Mouse (Mus musculus) splenic B cell, adult 2 months (primary cell): Measurements from ENCODE around the gene Lamc1.

ENCODE experiments used
- DNase-seq: peaks from one replicate; pipeline ENCODE4 v3.0.0-alpha.2; 2011; ENCODE audit warnings: low read depth, low spot score
- H3K27me3 ChIP-seq: 2 replicates; pipeline ENCODE4 v1.6.1; 2012; ENCODE audit warnings: mild to moderate bottlenecking, low read length, moderate library complexity, mixed read lengths; ENCODE audit not compliant: control insufficient read depth, poor library complexity, insufficient read depth, severe bottlenecking
- H3K36me3 ChIP-seq: 2 replicates; pipeline ENCODE4 v1.6.1; 2012; ENCODE audit warnings: mild to moderate bottlenecking, low read length, moderate library complexity, mixed read lengths; ENCODE audit not compliant: control insufficient read depth, poor library complexity, insufficient read depth, severe bottlenecking

Lamc1 gene

DNA sequence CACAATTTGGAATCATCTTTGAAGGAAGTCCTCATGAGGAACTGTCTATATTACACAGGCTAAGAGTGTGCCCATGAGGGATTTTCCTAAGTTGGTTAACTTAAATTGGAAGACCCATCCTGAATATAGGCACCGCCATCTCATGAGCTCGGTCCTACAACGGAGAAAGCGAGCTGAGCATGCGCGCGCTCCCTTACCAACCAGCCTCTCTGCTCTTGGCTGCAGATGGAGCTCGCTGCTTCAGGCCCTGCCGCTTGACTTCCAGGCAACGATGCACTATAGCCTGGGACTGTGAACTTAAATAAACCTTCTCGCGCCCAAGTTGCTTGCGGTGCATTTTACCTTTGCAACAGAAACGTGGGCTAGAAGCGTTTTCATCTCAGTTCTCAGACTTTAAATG is 61.8 kb downstream of the Lamc1 start:
- DNase-seq: no peak
- no peaks in the 10 kb centered on the region for H3K27me3 ChIP-seq
- no peaks in the 10 kb centered on the region for H3K36me3 ChIP-seq

DNA sequence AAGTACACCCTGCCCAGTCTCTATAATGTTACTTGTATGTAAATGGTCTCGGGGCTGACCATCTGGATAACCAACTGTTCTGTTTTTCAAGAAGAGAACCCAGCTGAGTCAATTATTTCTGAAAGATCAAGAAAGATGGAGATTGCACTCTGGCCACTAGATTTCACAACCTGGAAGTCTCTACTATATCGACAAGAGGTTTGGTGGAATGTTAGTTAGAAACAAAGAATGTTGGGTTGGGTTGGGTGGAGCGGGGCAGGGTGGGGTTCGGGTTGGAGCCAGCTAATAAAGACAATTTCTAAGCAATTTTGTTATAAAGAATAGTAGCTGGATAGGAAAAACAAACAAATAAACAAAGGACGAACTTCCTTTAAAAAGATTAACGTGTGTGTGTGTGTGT is 62.9 kb downstream of the Lamc1 start:
- H3K27me3 ChIP-seq: no peaks in the 10 kb centered on the region
- DNase-seq: no peak
- H3K36me3 ChIP-seq: no peaks in the 10 kb centered on the region

DNA sequence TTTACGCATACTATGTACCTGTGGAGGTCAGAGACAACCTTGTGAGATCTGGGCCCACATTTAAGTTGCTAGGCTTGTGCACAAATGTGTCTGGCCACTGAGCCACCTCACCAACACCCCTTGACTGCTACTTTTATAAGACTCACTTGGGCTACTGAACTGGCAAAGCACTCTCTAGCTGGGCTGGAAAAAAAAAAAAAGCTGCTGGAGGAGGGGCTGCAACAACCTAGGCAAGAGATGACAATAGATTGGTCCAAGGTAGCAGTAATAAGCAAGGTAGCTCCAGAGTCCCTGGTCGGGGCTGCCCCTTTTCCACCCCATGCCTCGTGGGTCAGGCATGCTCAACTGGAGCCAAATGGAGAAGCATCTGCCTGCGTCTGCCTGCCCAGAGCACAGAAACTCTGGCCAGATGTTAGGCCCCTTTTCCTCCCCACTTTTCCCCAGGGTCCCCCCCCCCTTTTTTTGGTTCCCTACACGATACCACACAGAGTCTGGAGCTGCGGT is 63.7 kb downstream of the Lamc1 start:
- no peaks in the 10 kb centered on the region for H3K36me3 ChIP-seq
- peak; percentile 5 for DNase-seq
- no peaks in the 10 kb centered on the region for H3K27me3 ChIP-seq

DNA sequence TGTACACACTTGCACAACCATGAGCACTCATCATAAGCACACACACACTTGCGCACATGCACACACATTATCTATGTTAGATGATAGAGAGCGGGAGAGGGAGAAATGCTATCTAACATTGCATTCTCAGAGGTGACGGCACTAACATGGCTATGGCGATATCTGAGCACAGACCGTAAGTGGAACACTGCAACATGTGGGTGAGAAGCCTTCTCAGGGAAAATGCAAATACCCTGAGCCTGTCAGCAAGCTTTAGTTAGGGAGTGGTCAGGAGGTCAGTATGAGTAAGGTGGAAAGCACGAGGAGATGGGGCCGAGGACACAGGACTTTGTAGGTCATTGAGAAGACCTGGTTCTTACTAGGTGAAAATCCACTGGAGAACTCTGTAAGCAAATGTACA is 64.3 kb downstream of the Lamc1 start:
- no peaks in the 10 kb centered on the region for H3K36me3 ChIP-seq
- no peaks in the 10 kb centered on the region for H3K27me3 ChIP-seq
- no peak for DNase-seq

DNA sequence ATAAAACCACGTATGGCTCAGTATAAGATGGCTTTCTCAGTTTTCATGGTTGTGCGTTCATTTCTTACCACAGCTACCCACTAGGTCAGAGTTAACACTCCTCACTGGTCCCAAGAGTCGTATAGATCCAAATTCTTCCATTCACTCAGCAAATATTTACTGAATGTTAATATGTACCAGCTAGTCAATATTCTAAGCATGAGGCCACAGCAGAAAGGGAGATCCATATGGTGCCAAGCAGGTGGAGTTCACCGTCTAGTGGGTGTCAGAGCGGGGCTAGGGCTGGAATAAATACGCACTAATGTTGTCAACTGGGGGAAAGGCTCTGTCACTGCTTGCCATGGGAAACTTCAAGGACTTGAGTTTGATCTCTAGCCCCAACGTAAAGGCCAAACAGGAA is 64.9 kb downstream of the Lamc1 start:
- H3K27me3 ChIP-seq: no peaks in the 10 kb centered on the region
- no peaks in the 10 kb centered on the region for H3K36me3 ChIP-seq
- no peak for DNase-seq

DNA sequence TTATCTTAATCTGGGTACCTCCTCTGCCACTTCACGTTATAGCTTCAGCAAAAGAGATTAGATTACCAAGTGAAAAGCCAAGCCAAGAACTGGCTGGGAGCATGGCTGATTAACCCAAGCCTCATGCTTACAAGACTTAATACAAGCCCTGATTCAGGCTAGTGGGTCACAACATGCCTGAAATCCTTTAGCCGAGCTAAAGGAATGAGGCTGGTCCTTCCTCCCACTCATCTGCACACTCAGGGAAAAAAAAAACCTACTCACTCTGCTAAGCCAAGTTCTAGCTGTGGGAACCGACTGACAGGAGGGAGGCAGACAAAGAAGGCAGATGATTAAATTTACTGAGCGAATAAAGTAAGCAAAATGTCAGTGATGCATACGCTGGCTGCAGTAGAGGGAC is 65.7 kb downstream of the Lamc1 start:
- no peak for DNase-seq
- Histone ChIP-seq H3K36me3 (peaks cover under 1% of the 10 kb centered on the region; the same call in 1 of the 2 replicates), H3K27me3 (no peaks in the 10 kb centered on the region)

DNA sequence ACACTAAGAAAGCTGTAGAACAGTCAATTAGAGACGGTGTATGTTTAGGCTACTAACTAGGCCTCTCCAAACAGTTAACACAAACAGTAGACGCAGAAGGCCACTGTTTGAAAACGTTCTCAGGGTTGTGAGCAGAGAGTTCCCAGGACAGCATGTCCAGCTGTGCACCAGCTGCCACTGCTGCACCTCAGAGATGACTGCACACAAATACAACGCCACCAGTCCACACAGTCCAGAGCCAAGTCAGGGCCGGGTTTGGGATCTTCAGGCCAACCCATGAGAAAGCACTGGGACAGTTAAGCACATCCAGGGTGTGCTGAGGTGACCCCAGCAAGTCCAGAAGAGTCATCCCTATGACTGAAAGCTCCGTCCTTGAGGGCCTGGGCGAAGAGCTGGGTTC is 67.0 kb downstream of the Lamc1 start:
- H3K36me3 ChIP-seq: peaks cover 2% of the 10 kb centered on the region; the same call in 1 of the 2 replicates
- no peak for DNase-seq
- H3K27me3 ChIP-seq: no peaks in the 10 kb centered on the region

DNA sequence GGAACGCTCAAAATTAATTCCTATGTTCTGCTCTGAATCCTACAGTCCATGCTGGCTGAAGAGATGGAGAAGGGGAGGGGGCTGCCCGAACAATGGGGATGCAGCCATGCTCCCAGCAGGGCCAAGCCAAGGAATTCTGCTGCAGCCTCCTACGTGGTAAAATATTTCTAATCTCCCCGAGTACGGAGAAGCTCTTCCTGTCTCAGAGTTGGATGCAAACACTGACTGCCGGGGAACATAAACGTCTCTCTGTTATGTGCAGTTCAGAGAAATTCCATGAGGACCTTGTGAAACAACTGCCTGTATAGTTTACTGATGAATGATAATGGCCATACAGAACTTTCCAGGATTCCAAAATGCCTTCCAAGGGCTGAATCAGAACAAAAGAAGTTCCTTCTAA is 67.5 kb downstream of the Lamc1 start:
- H3K36me3 ChIP-seq: peaks cover 2% of the 10 kb centered on the region; the same call in 1 of the 2 replicates
- no peaks in the 10 kb centered on the region for H3K27me3 ChIP-seq
- no peak for DNase-seq

DNA sequence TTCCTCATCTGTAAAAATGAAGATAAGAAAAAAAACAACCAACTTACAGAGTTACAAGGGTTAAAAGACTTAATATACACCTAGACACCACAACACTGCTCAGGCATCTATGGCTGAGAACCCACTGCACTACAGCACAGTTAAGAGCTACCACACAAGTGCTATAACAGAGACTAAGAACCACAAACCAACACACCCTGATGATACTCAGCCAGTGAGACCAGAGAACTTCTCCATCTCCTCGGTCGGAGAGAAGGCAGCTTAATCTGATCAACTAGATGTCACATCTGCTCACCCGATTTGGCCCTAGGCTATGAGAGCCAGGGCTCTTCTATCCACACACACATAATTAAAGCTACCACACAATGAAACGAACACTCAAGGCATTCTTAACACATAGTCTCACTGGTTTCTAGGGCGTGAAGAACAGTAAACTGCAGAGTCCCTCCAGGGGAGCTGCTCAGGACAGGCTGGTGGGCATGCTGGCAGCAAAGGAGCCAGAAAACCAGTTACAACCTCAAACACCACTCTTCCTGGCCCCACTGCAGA is 72.8 kb downstream of the Lamc1 start:
- DNase-seq: no peak
- Histone ChIP-seq H3K36me3 (peaks cover 2% of the 10 kb centered on the region; the same call in 1 of the 2 replicates), H3K27me3 (no peaks in the 10 kb centered on the region)

DNA sequence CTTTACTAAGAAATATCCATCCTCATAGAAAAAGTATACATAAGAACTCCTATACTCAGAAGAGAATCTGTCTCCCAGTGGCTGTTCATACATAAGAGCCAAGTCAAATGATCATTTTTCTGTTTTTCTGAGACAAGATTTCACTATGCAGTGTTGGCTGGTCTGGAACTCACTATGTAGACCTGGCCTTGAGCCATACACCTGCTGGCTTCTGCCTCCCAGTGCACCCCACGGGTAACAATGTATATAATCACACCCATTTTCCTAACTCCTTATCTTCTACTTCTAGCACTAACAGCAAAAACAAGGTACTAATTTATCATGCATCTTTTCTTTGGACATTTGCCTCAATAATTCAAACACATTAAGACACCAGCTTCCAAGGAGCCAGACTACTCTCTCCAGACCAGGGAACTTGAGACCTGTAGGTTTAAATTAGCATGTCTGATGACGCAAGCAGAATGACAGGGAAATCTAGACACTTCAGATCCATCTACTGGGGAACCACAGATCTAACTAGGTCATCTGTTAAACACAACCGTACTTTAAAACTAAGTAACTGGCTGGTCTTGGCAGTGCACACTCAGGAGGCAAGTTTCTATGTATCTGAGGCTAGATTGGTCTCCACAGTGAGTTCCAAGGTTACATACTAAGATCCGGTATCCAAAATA is 79.9 kb downstream of the Lamc1 start:
- Histone ChIP-seq H3K36me3 (peaks cover 8% of the 10 kb centered on the region), H3K27me3 (no peaks in the 10 kb centered on the region)
- DNase-seq: no peak

DNA sequence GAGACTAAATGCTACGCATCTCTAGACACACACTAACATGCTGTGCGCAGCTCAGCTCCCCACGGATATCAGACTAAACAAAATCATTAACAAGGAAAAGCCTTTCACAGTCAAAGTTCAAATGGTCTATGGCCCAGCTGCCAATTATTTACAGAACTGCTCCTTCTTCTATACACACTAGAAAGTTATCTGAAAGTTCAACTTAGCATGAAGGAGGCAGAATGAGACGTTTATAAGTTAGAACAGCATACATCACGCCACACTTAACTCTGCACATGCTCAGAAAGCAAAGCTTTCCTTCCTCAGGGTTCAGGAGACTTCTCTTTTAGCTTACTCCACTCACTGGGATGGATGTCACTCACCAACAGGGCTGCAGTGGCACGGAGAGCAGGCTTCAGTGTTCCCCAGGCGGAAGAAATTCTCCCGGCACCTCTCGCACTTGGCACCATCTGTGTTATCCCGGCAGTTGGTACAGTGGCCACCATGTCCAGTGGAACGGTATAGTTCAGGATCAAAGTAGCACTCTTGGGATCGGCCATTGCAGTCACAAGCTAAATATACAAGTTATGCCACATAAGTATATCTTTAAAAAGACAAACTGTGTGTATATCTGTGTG is 80.9 kb downstream of the Lamc1 start:
- H3K27me3 ChIP-seq: no peaks in the 10 kb centered on the region
- peaks cover 8% of the 10 kb centered on the region for H3K36me3 ChIP-seq
- no peak for DNase-seq

DNA sequence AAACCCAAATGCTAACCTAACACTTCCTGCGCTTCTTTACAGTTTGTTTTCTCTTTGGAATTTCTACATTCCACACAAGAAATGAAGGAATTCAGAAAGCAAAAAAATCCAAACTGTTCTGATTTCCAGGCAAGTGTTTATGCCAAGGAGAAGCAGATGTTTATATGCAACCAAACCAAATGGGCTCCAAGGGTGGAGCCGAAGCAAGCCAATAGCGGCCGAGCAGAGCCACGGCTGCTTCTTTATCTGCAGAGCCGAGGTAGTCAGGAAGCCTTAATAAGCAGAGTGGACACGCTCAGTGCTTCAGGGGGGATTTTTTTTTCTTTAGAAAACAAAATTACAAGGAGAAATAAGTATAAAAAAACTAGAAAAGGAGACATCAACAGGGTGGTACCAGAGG is 91.2 kb downstream of the Lamc1 start:
- Histone ChIP-seq H3K36me3 (peaks cover 6% of the 10 kb centered on the region), H3K27me3 (no peaks in the 10 kb centered on the region)
- no peak for DNase-seq

DNA sequence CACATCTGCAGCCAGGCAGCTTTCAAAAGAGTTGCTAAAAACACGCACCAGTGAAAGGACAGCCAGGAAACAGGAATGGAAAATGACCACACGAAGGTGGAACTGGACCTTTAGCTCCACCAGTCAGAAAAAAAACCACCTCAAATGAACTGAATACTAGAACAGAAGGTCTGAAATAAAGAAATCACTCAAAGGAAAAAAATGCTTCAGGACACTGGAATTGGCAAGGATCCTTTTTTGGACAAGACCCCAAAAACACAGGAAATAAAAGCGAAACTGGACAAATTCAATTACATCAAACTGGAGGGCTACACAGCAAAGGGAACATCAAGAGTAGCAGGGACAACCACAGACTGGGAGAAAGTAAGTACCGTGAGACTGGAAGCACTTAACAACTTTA is 97.0 kb downstream of the Lamc1 start:
- H3K27me3 ChIP-seq: no peaks in the 10 kb centered on the region
- H3K36me3 ChIP-seq: peaks cover 11% of the 10 kb centered on the region
- DNase-seq: no peak

DNA sequence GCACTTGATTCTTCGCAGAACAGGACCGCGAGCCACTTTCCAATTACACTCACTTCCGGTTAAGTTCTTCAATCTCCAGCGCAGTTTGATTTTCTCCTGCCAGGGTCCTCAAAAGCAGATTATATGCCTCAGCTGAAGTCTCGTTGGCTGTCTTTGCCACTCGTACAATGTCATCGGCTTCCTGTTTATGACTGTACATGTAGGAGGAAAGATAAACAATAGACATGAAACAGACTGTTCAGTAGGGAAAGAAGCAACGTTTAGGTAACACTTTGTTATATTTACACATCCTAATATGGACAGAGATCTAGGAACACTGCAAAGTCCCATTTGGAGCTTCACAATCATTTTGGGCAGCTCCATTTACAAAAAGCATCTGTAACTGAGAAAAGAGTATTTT is 100.9 kb downstream of the Lamc1 start:
- no peaks in the 10 kb centered on the region for H3K27me3 ChIP-seq
- DNase-seq: no peak
- H3K36me3 ChIP-seq: peaks cover 22% of the 10 kb centered on the region

DNA sequence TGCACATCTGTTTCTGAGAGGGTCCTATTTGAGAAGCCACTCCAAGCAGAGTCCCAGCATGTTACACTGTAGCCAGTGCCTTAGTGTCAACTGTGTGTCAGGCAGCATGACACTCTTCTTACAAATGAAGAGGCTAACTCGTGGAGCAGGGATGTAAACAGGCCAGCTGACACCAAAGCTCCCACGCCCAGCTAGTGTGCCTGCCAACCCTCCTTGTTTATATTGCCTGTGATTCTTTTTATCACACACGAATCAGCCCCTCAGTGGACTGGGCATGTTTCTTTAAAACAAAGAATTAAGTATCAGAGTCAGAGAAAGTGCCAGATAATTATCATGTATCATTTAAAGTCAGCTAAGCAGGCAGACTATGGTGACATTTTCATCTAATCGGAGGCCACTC is 104.7 kb downstream of the Lamc1 start:
- DNase-seq: no peak
- no peaks in the 10 kb centered on the region for H3K27me3 ChIP-seq
- H3K36me3 ChIP-seq: peaks cover 23% of the 10 kb centered on the region
